ENCODE assay signal across 11 mouse cellular contexts in the genomic region with DNA sequence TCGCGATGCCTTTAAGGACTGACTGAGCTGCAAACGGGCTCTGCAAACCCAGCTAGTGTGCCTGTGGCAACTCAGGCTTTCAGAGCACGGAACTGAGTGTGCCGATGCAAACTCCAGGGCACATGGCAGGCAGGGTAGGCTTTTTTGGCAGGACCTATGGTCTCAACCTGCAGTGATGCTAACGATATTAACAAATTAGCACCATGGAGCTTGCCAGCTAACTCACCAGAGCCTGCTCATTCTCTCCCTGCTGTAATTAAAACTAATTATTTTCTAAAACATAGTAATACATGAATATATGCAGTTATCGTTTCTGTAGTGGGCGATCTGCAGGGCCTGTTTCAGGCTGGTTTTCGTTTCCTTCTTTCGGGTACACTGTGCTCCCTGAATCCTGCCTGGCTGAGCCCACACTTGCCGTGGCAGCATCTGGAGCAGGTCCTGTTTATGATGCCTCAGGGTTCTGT.
DNase-seq lines count a peak whose midpoint lies in the region; ATAC-seq and TF ChIP-seq lines count a peak whose summit lies in the region.
"Had no signal": no experiment of that assay in that cellular context is flagged by ENCODE, and none has a peak within 500 bp of the region (broad histone marks: within the 10 kb centered on the region; RNA-seq: fewer than 3 reads in every experiment).

No protein-coding gene starts in this region.

- TF ChIP-seq CTCF in midbrain, postnatal 0 days (IDR thresholded peaks at IDR 0.05), result no peak

- H3K27ac ChIP-seq in embryonic facial prominence, embryonic 13.5 days, result peak overlapping the region; percentile 62; the same call in 1 of the 2 replicates
- H3K27ac ChIP-seq in intestine, embryonic 16.5 days (ENCODE audit: low read length), result peak overlapping the region; percentile 66
- 0 out of 2 replicates have a peak overlapping the region, but pooled peaks have one; percentile 9 for H3K27ac ChIP-seq in midbrain, postnatal 0 days (ENCODE audit: low read depth, low read length)

- H3K36me3 ChIP-seq in embryonic facial prominence, embryonic 13.5 days, result peaks cover 47% of the 10 kb centered on the region
- H3K36me3 ChIP-seq in intestine, embryonic 16.5 days (ENCODE audit: control insufficient read depth, insufficient read depth, low read length), result 0 out of 2 replicates have a peak, but pooled peaks cover 2% of the 10 kb centered on the region
- peaks cover 15% of the 10 kb centered on the region for H3K36me3 ChIP-seq in midbrain, postnatal 0 days (ENCODE audit: insufficient read depth, low read length)

- WGBS in embryonic facial prominence, embryonic 13.5 days, result 51% methylated on average over 11 of the region's 11 CpGs
- 65% methylated on average over 11 of the region's 11 CpGs for WGBS in intestine, embryonic 16.5 days
- WGBS in midbrain, postnatal 0 days, result 43% methylated on average over 11 of the region's 11 CpGs

- no peak overlapping the region for H3K4me2 ChIP-seq in embryonic facial prominence, embryonic 13.5 days
- no peak overlapping the region for H3K4me2 ChIP-seq in intestine, embryonic 16.5 days (ENCODE audit: low read depth, low read length)
- H3K4me2 ChIP-seq in midbrain, postnatal 0 days (ENCODE audit: low read depth, low read length, poor library complexity, severe bottlenecking), result no peak overlapping the region
- H3K4me2 ChIP-seq: limb, embryonic 12.5 days had no signal

- no peak overlapping the region for H3K9ac ChIP-seq in embryonic facial prominence, embryonic 13.5 days
- H3K9ac ChIP-seq in intestine, embryonic 16.5 days (ENCODE audit: low read depth, low read length), result no peak overlapping the region
- H3K9ac ChIP-seq in midbrain, postnatal 0 days (replicated peaks; ENCODE audit: low read length, poor library complexity, severe bottlenecking), result no peak overlapping the region
- H3K9ac ChIP-seq: limb, embryonic 12.5 days had no signal

- H3K4me1 ChIP-seq in embryonic facial prominence, embryonic 13.5 days, result peaks cover 36% of the 10 kb centered on the region
- H3K4me1 ChIP-seq in intestine, embryonic 16.5 days (ENCODE audit: control insufficient read depth, insufficient read depth, low read length), result peaks cover 21% of the 10 kb centered on the region
- no peaks in the 10 kb centered on the region for H3K4me1 ChIP-seq in midbrain, postnatal 0 days (ENCODE audit: insufficient read depth, low read length)

- H3K27me3 ChIP-seq in embryonic facial prominence, embryonic 13.5 days, result no peaks in the 10 kb centered on the region
- H3K27me3 ChIP-seq in intestine, embryonic 16.5 days (replicated peaks; ENCODE audit: control insufficient read depth, insufficient read depth, low read length), result no peaks in the 10 kb centered on the region
- H3K27me3 ChIP-seq in midbrain, postnatal 0 days (ENCODE audit: insufficient read depth, low read length), result no peaks in the 10 kb centered on the region
- H3K27me3 ChIP-seq: limb, embryonic 12.5 days had no signal

- no peak for ATAC-seq in embryonic facial prominence, embryonic 13.5 days (ENCODE audit: insufficient number of reproducible peaks, insufficient read depth, low FRiP score, low TSS enrichment, low read depth)
- ATAC-seq in intestine, embryonic 16.5 days, result no peak
- no peak for ATAC-seq in midbrain, postnatal 0 days (ENCODE audit: low FRiP score)

- intact Hi-C loops in left cerebral cortex, postnatal 14 days (cut with DNase I), result no loop called here

- no peak overlapping the region for H3K4me3 ChIP-seq in embryonic facial prominence, embryonic 13.5 days
- no peak overlapping the region for H3K4me3 ChIP-seq in intestine, embryonic 16.5 days (ENCODE audit: low read length)
- no peak overlapping the region for H3K4me3 ChIP-seq in midbrain, postnatal 0 days (ENCODE audit: low read depth, low read length)
- H3K4me3 ChIP-seq: limb, embryonic 12.5 days had no signal

- peak; percentile 47 to 50 for DNase-seq in left cerebral cortex, postnatal 14 days (ENCODE audit: low spot score in 2 of 2)
- DNase-seq in left cerebral cortex, adult 8-10 months (ENCODE audit: low spot score in 2 of 2), result no peak
- no peak for DNase-seq in midbrain, postnatal 0 days (ENCODE audit: low spot score)
- no peak for DNase-seq in kidney, postnatal 14 days
- no peak for DNase-seq in kidney, postnatal 4 days
- DNase-seq: adrenal gland, postnatal 10 days; cerebellum, postnatal 36 days had no signal

- H3K9me3 ChIP-seq in embryonic facial prominence, embryonic 13.5 days, result no peaks in the 10 kb centered on the region
- no peaks in the 10 kb centered on the region for H3K9me3 ChIP-seq in intestine, embryonic 16.5 days (ENCODE audit: control insufficient read depth, low read length)
- no peaks in the 10 kb centered on the region for H3K9me3 ChIP-seq in midbrain, postnatal 0 days (ENCODE audit: low read length)
- H3K9me3 ChIP-seq: G1E; limb, embryonic 12.5 days had no signal

Comparison
In these comparisons a context has a peak if more than half of its experiments do, and no peak if none do; other contexts are left out.
1. DNase-seq: peak in left cerebral cortex, postnatal 14 days (2 of 2); none in left cerebral cortex, adult 8-10 months (0 of 2), midbrain, postnatal 0 days (single experiment), kidney, postnatal 14 days (single experiment) and kidney, postnatal 4 days (0 of 2).
2. H3K27ac ChIP-seq: peak in every context shown above with its lines; median percentile 66 in intestine, embryonic 16.5 days; 62 in embryonic facial prominence, embryonic 13.5 days; 9 in midbrain, postnatal 0 days.